Mouse (Mus musculus) c-Kit-negative CD71-positive TER-119-positive erythroid progenitor cells, embryonic 14.5 days (primary cell): ENCODE results near the gene 1700092M07Rik.

Source experiments
- DNase-seq: peaks from one replicate; pipeline ENCODE4 v3.0.0-alpha.2; 2013; ENCODE audit warnings: low read depth, low spot score

Gene 1700092M07Rik

DNA sequence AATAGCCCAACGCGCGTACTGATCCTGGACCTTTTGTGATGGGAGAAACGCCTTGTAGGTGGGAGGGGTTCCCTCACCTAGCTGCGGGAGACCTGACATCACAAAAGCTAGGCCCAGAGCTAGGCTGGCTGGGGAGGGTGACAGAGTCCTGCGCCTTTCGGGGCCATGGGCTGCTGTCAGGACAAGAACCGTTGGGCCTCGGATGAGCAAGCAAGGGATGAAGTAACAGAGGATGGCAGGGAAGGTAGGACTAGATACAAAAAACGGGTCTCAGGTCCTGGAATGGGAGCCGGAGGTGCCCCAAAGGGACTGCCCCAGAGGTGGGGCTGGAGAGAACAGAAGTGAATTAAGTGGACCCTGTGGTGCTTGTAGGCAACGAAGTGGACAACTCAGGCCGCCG is at the start of gene 1700092M07Rik:
TSS of gene 1700092M07Rik (plus strand) at position 116 of the 400 bp plus-strand sequence.
- no peak for DNase-seq

DNA sequence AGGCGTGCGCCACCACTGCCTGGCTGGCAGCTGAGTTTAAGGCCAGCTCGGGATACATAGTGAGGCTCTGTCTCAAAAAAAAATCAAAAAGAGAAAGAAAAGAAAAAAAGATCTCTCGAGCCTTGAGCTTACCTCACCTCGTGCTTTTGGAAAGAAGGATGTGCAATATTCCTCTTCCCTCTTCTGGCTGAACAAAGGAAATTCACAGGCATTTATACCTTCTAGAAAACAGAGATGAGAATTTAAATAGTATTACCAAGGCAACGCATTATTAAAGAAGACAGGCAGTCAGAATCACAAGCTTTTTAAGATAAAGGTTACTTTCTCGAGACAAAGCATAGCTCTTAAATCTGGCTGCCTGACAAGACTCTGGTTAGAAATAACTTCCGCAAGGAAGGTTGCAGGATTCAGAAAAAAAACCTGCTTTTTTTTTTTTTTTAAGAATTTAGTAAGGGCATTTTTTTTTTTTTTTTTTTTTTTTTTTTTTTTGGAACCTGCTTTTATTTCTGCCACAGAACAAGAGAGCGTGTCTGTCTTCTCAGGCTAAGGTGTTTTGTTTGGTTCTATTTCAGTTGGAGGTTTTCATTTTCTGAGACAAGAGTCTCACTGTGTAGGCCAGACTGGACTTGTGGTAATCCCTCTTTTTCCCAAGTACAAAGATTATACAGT is 48.5 kb upstream of the 1700092M07Rik start:
- no peak for DNase-seq

DNA sequence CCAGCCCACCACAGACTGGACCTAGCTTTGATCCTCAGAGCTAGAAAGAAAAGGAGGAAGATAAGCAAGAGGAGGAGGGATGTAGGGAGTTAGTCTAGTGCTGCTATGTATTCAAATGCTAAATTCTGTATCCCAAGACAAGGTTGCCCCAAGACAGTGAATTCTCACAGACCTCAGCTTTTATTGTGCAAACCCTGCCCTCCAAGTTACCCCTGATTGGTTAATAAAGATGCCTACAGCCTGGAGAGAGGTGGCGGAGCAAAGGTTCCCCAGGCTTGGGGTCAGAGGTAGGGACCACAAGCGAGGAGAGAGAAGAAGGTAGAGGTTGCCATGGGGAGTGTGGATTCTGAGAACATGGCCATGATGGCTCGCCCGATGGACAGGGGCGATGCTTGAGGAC is 47.8 kb upstream of the 1700092M07Rik start:
- DNase-seq, result no peak

DNA sequence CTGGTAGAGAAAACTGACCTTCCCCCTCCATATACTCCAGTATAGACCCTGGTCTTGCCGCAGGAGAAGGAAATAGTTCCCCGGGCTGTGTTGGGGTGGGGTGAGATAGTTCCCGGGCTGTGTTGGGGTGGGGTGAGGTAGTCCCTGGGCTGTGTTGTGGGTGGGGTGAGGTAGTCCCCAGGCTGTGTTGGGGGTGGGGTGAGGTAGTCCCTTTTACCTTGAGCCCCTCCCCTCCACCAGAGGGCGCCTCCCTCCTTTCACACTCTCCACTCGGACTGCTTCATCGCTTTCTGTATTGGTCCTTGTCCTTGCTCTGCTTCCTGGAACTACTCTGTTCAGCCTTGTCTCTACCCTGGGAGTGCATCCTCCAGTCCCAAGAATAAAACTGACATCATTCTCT is 45.2 kb upstream of the 1700092M07Rik start:
- no peak for DNase-seq

DNA sequence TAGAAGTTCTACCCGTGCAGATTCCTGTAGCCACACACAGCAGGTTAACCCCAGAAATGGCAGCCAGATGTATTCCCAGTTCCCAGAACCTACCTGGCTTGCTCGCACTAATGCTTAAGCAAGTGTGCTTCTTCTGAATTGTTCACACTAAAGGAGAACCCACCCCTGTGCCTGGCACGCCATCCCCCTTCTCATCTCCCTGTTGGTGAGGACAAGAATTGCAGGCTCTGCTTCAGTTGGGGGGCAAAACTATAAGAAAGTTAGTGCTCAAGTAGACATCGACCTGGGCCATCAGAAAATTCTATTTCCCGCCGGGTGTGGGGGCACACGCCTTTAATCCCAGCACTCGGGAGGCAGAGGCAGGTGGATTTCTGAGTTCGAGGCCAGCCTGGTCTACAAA is 40.9 kb upstream of the 1700092M07Rik start:
- no peak for DNase-seq

DNA sequence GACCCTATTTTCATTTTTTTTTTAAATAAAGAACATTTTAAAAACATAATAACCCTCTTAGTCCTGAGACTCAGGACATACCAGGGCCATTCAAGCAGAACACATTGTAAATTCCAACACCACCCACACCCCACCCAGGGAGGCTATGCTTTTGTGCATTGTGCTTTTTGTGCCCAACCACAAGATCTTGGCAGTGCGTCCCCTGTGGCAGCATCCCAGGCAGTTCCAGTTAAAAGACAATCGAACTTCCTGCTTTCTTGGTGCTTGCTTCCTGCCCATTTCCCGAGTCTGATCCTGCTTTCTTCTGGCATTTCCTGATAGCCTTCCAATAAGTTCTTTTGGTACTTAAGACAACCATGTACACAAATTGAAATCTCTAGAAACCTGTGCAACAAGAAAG is 38.1 kb upstream of the 1700092M07Rik start:
- DNase-seq, result no peak

DNA sequence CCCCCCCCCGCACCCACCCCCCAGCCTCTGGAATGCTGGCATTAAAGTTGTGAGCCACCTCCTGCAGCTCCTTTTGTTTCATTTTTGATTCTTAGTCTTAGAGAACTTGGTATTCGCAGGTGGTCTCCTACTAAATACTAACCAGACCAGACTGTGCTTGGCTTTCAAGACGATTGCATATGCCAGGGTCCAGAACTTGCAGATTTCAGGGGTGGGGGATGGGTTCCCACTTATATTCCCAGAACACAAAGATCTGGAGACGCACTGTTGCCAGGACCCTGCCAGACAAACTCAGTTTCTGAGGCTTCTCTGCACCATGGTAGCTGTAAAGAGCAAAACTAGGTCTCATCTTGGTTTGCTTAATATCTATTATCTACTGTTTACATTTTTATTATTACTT is 36.9 kb upstream of the 1700092M07Rik start:
- DNase-seq, result no peak

DNA sequence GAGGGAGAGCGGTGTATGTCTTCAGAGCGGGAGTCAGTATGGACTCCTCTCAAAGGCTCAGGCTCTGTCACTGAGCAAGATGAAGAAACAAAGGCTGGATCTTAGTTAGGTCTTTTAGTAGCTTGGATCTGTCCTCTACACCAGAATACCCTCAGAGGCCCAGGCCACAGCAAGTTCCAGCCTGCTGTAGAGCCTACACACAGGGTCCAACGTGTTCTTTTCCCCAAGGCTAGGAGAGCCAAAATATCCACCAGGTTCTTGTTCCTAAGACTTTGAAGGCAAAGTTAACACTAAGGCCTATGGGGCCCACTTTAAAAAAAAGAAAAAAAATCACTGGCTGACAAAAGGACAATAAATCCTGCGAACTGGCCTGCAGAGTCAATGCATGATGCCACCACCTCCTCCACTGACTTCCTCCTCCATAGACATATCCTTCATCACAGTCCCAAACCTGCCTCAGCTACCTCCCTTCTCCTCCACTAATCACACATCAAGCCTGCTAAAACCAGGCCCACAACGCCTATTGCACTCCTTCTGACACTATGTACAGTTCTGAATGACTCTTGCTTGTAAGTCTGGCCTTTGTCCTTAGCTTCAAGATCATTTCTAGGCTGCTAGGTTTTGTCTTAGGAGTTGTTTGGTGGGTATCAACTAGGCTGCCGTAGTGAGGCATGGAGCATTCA is 35.4 kb upstream of the 1700092M07Rik start:
- no peak for DNase-seq

DNA sequence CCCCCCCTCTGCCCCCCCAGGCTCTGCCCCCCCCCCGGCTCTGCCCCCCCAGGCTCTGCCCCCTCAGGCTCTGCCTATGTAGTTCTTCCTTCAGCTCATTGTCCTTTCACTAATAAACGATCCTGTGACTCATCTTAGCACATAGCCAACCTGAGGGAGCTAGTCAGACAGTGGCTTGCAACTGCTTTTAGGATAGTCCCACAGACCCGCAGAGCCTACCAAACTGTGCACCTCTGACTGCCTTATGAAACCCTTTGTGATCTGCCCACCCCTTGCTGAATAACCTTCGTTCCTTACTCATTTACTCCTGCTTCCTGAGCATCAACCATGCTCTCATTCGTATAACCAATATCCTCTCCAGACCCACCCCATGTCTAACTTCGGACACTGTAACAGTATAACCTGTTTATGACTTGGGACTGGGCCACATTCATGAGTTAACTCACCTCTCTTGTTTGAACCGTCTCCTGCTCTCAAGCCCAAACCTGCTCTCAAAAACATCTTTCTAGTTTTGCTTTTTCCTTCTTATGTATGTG is 34.3 kb upstream of the 1700092M07Rik start:
- DNase-seq, result no peak

DNA sequence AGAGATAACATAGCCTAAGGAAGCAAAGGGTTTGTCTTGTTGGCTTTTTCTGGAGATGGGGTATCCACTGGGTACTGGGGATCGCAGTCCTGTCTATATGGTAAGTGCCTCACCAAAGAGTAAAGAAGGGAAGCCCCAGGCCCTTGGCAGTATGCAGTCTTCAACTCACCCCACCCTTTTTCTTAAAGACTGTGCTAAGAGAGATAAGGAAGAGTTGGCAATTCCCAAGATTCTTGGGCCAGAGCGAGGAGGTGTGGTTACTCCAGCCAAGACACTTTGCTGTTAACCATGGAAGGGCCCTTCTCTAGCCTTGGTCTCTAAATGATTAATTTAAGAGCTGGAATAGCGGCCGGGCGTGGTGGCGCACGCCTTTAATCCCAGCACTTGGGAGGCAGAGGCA is 33.6 kb upstream of the 1700092M07Rik start:
- no peak for DNase-seq

DNA sequence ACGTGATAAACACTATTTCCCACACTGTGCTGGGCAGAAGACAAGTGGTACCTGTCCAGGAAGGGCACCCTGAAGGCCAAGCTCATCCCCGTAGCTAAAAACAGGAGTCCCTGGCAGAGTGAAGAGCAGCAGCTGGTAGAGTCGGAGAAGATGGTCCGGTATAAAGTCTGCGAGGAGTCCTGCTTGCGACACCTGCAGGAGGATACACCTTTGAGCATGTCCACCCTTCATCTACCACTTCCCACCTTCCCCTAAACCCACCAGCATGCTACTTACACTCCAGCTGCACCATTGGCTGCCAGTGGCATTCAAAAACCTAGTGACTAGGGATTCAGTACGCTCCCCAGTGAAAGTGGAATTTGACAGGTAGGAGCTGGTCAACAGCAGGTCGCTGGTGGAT is 31.6 kb upstream of the 1700092M07Rik start:
- no peak for DNase-seq

DNA sequence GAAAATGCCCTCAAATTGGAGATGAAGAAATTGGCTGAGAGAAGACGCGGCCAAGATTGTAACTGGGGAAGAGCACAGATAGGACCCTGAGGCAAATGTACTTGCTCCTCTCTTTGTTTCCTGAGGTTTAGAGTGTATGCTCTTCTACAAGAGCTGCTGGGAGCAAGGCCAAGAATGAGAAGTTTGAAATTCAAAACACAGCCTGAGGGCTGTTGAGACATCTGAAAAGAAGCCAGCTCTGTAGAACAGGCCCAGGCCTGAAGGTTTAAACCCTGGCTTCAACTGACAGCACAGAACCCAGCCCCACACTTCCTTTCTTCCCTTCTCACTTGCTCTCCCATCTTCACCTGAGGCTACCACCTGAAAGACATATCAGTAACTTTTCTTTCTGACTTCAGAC is 30.5 kb upstream of the 1700092M07Rik start:
- no peak for DNase-seq

DNA sequence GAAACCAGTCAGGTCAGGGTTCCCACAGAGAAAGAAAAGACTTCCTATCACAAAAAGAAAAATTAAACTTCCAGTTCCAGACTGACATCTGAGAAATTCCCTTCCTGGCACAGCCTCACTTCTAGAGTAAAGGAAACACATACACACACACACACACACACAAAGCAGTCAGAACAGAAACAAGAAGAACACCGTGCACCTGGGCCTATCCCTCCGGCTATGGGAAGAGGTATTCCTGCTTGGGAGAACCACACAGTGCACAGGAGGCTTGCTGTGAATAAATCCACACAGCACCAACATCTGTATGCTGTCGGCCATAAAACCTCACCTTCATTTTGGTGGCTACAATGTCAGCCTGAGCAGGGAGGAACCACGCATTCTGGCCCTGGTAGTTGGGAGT is 29.0 kb upstream of the 1700092M07Rik start:
- no peak for DNase-seq

DNA sequence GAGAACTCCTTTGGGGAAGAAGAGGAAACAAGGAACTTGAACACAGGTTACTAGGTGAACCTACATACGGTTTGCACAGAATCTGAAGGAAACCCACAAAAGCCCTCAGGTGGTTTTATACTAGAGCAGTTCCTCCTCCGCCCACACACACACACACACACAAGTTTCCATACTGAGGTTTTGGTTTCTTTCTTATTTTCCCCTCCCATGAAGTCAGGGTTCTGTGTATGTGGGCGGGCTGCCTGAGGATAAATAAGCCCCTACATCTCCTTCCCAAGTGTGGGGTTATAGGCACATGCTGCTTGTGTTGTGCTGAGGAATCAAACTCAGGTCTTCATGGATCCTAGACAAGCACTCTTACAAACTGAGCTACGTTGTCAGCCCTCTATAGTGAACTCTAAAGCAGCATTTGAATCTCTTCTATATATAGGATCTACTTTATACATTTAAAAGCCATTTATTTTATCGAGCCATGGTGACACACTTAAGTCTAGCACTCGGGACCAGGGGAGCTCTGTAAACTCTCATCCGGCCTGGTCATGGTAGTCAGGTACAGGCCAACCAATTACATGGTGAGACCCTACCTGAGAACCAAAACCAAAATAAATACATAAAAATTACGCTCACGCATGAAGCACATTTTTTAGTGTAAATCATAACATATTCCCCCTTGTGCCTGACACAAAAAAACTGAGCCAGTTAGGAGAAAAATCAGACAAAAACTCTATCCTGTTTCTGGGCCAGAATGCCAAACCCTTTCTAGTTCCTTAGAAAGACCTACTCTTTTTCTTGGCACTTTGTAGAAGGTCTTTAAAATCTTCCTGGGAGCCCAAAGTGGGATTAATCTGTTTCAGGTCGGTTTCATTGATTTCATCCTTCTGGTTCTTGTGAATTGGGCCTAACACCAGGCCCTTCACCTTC is 28.3 kb upstream of the 1700092M07Rik start:
- DNase-seq, result no peak

DNA sequence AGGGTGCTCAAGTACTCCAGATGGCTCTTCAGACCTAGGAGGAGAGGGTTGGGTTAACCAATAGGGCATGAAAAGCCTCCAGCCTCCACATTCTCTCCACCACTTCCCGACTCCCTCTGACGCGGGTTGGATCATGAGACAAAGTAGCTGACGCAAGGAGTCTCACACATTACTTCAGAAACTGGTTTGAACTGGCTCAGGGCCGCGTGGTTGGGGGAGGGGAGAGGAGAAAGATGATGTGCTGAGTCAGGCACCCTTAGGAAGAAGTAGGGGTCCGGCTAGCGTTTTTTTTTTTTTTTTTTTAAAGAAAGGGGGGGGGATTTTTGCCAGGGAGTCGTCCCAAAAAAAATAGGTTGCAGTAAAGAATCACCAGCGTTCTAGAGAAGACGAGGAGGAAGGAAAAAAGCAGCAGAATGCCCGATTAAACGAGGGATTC is 27.6 kb upstream of the 1700092M07Rik start:
- peak; percentile 74 for DNase-seq

DNA sequence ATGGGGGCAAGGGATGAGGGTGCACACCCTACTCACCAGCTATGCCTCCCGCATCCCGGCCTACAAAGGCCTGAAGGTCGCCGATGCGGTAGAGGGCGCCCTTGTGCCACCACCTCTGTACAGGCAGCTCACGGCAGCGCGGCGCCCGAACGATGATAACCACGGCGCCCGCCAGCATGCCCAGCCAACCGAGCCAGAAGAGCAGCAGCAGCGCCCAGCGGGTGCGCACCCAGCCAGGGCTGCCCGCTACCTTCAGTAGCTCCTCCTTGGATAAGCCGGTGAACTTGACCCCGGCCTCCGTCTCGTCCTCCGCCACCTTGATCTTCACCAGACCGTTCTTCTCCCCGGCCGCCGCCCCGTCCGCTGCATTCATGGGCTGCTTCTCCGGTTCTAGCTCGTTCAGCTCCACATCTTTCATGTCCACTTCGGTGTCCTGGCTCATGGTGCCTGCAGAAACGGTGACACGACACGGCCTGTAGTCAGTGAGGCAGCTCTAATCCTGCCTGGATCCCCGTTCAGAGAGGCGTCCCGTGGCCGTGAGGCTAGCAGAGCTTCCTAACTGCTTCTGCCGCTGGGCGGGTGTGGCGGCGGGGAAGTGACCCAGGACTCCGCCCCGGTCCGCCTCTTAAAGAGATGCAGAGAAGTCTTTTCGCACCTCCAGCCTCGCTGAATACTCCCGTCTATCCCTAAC is 27.1 kb upstream of the 1700092M07Rik start:
- peak; percentile 84 for DNase-seq

DNA sequence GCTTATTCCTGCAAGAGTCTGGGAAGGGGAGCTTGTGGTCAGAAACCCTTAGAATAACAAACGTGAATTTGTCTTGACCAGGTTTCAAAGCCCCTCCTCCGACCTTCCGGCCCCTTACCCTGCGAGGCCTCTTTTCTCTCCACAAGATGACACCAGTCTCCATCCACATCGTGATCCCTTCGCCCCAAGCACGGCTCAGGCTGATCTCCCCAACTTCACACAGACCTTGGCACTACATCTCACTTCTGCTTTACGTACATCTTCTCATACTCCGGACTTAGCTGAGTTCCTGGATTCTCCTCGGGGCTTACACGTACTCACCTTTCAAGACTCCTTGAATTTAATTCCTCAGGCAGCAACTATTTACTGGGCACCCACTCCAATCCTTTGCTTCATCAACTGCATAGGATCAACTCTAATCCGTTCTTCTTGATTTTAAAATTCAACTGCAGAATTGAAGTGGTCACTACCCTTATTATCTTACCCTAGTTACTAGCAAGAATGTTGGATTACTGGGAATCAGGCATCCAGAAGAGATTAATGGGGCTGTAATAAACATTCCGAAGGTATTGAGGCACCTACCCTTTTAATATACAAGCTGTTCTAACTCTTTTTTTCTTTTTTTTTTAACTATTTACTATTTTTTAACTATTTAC is 26.4 kb upstream of the 1700092M07Rik start:
- no peak for DNase-seq

DNA sequence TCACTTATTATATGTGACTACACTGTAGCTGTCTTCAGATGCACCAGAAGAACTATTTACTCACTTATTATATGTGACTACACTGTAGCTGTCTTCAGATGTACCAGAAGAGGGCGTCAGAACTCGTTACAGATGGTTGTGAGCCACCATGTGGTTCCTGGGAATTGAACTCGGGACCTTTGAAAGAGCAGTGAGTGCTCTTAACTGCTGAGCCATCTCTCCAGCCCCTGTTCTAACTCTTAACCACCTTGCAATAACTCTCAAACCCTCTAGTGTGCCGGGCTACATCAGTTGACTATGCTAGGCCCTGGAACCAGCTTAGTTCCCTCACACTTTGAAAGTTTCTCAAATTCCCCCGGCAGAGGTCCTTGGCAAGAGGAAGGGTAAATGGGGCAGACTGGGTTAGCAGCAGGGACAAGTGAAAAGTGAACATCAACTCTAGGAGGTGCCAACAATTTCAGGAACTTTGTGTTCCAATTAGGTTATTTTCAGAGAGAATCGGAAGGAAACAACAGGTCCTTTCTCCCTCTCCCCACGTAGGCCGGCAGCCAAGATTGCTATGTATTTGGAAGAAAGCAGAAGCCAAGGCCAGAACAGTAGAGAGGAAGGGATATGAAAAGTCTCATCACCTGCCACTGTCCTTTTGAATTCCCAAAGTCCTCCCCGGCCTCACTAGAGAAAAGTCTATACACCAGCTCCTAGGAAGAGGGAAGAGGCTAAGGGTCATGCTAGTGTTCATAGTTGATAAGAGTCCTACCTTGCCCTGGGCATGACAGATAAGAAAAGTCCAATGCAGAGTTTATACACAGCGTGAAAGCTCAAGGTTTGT is 25.7 kb upstream of the 1700092M07Rik start:
- peak; percentile 93 for DNase-seq

DNA sequence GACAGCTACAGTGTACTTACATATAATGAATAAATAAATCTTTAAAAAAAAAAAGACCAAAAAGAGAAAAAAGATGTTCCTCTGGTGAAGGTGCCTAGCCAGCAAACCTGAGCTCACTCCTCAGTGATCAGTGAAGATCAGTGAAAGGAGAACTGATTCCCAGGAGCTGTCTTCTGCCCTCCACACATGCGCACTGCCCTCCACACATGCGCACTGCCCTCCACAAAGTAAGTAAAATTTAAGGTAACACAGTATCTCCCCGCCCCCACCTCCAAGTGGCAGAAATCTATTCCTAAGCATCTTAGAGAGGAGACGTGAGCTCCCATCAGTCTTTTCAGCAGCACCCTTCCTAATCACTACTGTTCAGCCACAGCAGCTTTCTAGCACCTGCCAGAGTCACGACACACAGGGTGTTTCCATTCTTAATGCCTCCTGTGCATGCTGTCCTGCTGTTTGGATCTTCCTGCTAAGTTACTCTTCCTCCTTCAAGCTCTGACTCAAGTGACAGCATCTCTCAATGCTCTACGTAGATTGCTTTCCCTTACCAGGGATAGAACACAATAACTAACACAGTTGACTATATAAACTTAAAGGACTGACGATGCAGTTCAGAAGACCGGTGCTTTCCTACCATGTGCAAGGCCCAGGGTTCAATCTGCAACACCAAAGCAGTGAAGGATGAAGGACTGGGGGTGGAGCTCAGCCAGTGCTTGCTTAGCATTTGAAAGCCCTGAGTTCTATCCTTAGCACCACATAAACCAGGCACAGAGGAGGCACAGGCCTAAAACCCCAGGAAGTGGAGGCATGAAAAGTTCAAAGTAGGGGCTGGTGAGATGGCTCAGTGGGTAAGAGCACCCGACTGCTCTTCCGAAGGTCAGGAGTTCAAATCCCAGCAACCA is 24.4 kb upstream of the 1700092M07Rik start:
- no peak for DNase-seq
